Mouse (Mus musculus) forebrain, embryonic 16.5 days (tissue): ENCODE measurements around the gene Cyb5d1. TPM values are rescaled to one million over a fixed set of nuclear protein-coding genes. Genes with fewer than 3 reads are reported as not detected.
A peak's percentile ranks its signal among the peaks of the same experiment; 100 is the strongest.

Experiments
- ATAC-seq: fragments of 200-750 bp; cut with Nextera tagmentation; 2 replicates; pipeline ENCODE4 v1.8.0; 2017; ENCODE audit warnings: mild to moderate bottlenecking, moderate library complexity
- H3K27ac ChIP-seq: fragments of 300-500 bp; sonication (generic); 2 replicates; pipeline ENCODE4 v1.5.1; 2014; ENCODE audit warnings: low read length, control low read depth
- H3K27me3 ChIP-seq: fragments of 300-500 bp; sonication (generic); replicated peaks from 2 replicates; pipeline ENCODE4 v1.6.1; 2014; ENCODE audit warnings: low read length; ENCODE audit not compliant: control insufficient read depth, insufficient read depth
- H3K36me3 ChIP-seq: fragments of 300-500 bp; sonication (generic); 2 replicates; pipeline ENCODE4 v1.6.1; 2014; ENCODE audit not compliant: control insufficient read depth, insufficient read depth
- H3K4me1 ChIP-seq: fragments of 300-500 bp; sonication (generic); replicated peaks from 2 replicates; pipeline ENCODE4 v1.6.1; 2014; ENCODE audit warnings: low read length; ENCODE audit not compliant: control insufficient read depth, insufficient read depth
- H3K4me2 ChIP-seq: fragments of 300-500 bp; sonication (generic); 2 replicates; pipeline ENCODE4 v1.6.1; 2014; ENCODE audit warnings: mild to moderate bottlenecking, low read length, control low read depth
- H3K4me3 ChIP-seq: fragments of 300-500 bp; sonication (generic); replicated peaks from 2 replicates; pipeline ENCODE4 v1.5.1; 2014; ENCODE audit warnings: mild to moderate bottlenecking, low read length, control low read depth
- H3K9ac ChIP-seq: fragments of 300-500 bp; sonication (generic); replicated peaks from 2 replicates; pipeline ENCODE4 v1.6.1; 2014; ENCODE audit warnings: low read depth, low read length, control low read depth
- H3K9me3 ChIP-seq: fragments of 300-500 bp; sonication (generic); 2 replicates; pipeline ENCODE4 v1.6.1; 2016; ENCODE audit warnings: low read length; ENCODE audit not compliant: control insufficient read depth
- WGBS: fragments of 180-500 bp; shearing (Covaris S2); extraction: QIAGEN DNeasy Blood & Tissue Kit; methylation state at CpG from one replicate; pipeline ENCODE4 v1.1.7; 2014; 5-methylcytosine and 5-hydroxymethylcytosine counted together
- polyA plus RNA-seq: library from polyadenylated mRNA; unstranded; fragments of >200 nt; fragmentation: Nextera tagmentation; extraction: Ambion mirVana; gene quantifications from 2 replicates; pipeline ENCODE4 v1.2.1, GENCODE M21; 2015

Gene Cyb5d1
- polyA plus RNA-seq, 1 experiment from 2014 or later = 44.2 TPM

- no peaks in the 10 kb centered on the region for H3K27me3 ChIP-seq
- peak overlapping the region; percentile 100 for H3K27ac ChIP-seq
- WGBS = 2% methylated on average over 22 of the region's 22 CpGs
- ATAC-seq = no peak
- peak overlapping the region; percentile 99 for H3K9ac ChIP-seq
- H3K36me3 ChIP-seq = peaks cover 10% of the 10 kb centered on the region
- peak overlapping the region; percentile 98 for H3K4me2 ChIP-seq
- H3K9me3 ChIP-seq = no peaks in the 10 kb centered on the region
- H3K4me3 ChIP-seq = peak overlapping the region; percentile 67
- peaks cover 44% of the 10 kb centered on the region for H3K4me1 ChIP-seq
Measured at GRCm38 (mm10) chr11:69367616-69368355, 27.6 kb downstream of the Cyb5d1 start.

GRCm38 (mm10) chr11:69366855-69367615, 28.4 kb downstream of the Cyb5d1 start:
- 0% methylated on average over 22 of the region's 22 CpGs for WGBS
- peak overlapping the region; percentile 99 for H3K9ac ChIP-seq
- peak overlapping the region; percentile 100 for H3K27ac ChIP-seq
- H3K4me2 ChIP-seq = peak overlapping the region; percentile 98
- ATAC-seq = peak; percentile 1; the same call in 1 of the 2 replicates
- no peaks in the 10 kb centered on the region for H3K9me3 ChIP-seq
- H3K36me3 ChIP-seq = peaks cover 12% of the 10 kb centered on the region
- H3K4me3 ChIP-seq = peak overlapping the region; percentile 67
- no peaks in the 10 kb centered on the region for H3K27me3 ChIP-seq
- H3K4me1 ChIP-seq = peaks cover 42% of the 10 kb centered on the region

DNA sequence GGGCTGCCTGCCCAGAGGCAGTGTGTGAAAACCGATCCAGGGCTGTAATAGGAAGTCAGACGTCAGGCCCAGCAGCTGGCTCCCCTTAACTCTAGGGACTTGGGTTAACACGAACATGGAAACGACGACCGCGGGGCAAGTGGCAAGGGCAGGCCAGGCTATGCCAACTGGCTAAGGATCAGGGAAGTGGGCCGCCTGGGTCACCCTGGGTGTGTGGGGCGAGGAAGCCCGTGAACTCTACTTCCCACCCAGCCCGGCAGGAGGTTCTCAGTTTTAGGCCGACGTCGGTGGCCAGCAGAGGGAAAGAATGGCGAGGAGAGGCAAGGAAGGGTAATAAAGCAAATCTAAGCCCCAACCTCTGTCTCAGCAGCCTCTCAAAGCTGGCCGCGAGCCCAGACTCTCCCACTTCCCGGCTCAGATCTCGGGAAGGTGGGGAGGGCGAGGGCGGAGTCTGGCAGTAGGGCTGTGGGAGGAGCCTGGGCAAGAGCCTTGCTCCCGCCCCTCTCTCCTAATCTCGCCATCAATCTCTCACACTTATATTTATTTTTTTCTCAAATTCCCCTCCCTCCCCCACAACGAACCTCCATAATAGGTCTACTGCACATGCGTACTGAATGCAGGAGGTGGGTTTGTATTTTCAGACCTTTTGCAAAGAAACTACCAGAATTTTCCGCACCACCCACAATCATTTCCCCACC, 29.1 kb downstream of the Cyb5d1 start:
- H3K4me1 ChIP-seq = peaks cover 39% of the 10 kb centered on the region
- peak overlapping the region; percentile 99 for H3K9ac ChIP-seq
- H3K27me3 ChIP-seq = no peaks in the 10 kb centered on the region
- H3K27ac ChIP-seq = peak overlapping the region; percentile 100
- H3K9me3 ChIP-seq = no peaks in the 10 kb centered on the region
- H3K4me3 ChIP-seq = peak overlapping the region; percentile 67
- H3K36me3 ChIP-seq = peaks cover 19% of the 10 kb centered on the region
- WGBS = 0% methylated on average over 24 of the region's 26 CpGs
- ATAC-seq = peak; percentile 77
- peak overlapping the region; percentile 98 for H3K4me2 ChIP-seq

GRCm38 (mm10) chr11:69365722-69366121, 29.7 kb downstream of the Cyb5d1 start:
- peak overlapping the region; percentile 67 for H3K4me3 ChIP-seq
- no peak for ATAC-seq
- peak overlapping the region; percentile 69 for H3K9ac ChIP-seq
- peak overlapping the region; percentile 98 for H3K4me2 ChIP-seq
- peak overlapping the region; percentile 100 for H3K27ac ChIP-seq
- WGBS = 21% methylated on average over 6 of the region's 6 CpGs
- H3K36me3 ChIP-seq = peaks cover 23% of the 10 kb centered on the region
- H3K4me1 ChIP-seq = peaks cover 34% of the 10 kb centered on the region
- H3K9me3 ChIP-seq = no peaks in the 10 kb centered on the region
- H3K27me3 ChIP-seq = no peaks in the 10 kb centered on the region

- 0% methylated on average over 6 of the region's 6 CpGs for WGBS
- H3K4me1 ChIP-seq = peaks cover 30% of the 10 kb centered on the region
- H3K4me3 ChIP-seq = peak overlapping the region; percentile 67
- peak overlapping the region; percentile 98 for H3K4me2 ChIP-seq
- peak overlapping the region; percentile 100 for H3K27ac ChIP-seq
- H3K36me3 ChIP-seq = peaks cover 30% of the 10 kb centered on the region
- peak; percentile 58 for ATAC-seq
- no peaks in the 10 kb centered on the region for H3K9me3 ChIP-seq
- H3K27me3 ChIP-seq = no peaks in the 10 kb centered on the region
- peak overlapping the region; percentile 69 for H3K9ac ChIP-seq
Measured at GRCm38 (mm10) chr11:69364910-69365309, 30.5 kb downstream of the Cyb5d1 start.

DNA sequence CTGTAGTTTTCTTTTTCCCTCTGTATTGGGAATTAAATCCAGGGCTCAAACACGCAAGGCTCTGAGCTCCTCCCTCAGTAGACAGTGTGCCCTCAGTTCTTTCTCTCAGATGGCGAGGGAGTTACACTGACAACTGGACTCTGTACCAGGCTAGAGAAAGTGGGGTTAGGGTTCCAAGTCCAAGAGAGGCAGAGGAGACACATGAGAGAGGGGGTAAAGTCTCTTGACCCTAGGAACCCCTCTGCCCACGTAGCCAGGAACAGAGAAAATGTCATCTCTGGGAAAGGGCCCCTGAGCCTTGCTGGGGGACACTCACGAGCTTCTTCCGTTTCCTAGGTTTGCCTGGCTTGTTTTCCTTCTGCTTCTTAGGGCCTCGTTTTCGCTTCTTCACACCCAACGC, 31.1 kb downstream of the Cyb5d1 start:
- H3K27ac ChIP-seq = peak overlapping the region; percentile 100
- no peak overlapping the region for H3K4me3 ChIP-seq
- peak overlapping the region; percentile 30; the same call in 1 of the 2 replicates for H3K9ac ChIP-seq
- no peaks in the 10 kb centered on the region for H3K9me3 ChIP-seq
- peak overlapping the region; percentile 98 for H3K4me2 ChIP-seq
- peaks cover 36% of the 10 kb centered on the region for H3K36me3 ChIP-seq
- ATAC-seq = no peak
- H3K27me3 ChIP-seq = no peaks in the 10 kb centered on the region
- H3K4me1 ChIP-seq = peaks cover 30% of the 10 kb centered on the region
- WGBS = 41% methylated on average over 8 of the region's 8 CpGs

DNA sequence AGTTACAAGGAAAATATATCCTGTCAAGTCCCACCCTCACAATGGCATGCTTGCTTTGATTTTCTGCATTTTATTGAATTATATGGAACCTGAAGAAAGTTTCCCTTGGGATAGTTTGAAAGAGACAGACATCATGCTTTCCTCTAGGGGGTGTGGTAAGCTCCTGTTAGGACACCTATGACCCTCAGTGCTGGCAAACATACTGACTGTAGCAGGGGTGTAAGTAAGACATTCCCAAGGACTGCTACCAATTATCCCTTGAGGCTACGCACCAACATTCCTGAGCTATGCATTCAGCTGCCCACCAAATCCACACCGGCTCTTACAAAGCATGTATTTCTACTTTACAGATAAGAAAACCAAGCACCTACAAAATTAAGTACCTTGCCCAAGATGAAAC, 33.0 kb downstream of the Cyb5d1 start:
- ATAC-seq = no peak
- Histone ChIP-seq H3K27me3 (no peaks in the 10 kb centered on the region), H3K9me3 (no peaks in the 10 kb centered on the region), H3K4me3 (no peak overlapping the region), H3K27ac (no peak overlapping the region), H3K36me3 (peaks cover 53% of the 10 kb centered on the region), H3K9ac (no peak overlapping the region), H3K4me2 (no peak overlapping the region), H3K4me1 (peaks cover 30% of the 10 kb centered on the region)
- WGBS = 67% methylated on average over 2 of the region's 2 CpGs

- H3K4me3 ChIP-seq = no peak overlapping the region
- WGBS = 31% methylated on average over 7 of the region's 7 CpGs
- H3K9me3 ChIP-seq = no peaks in the 10 kb centered on the region
- H3K36me3 ChIP-seq = peaks cover 57% of the 10 kb centered on the region
- H3K4me2 ChIP-seq = no peak overlapping the region
- no peak overlapping the region for H3K9ac ChIP-seq
- no peak overlapping the region for H3K27ac ChIP-seq
- no peak for ATAC-seq
- peaks cover 30% of the 10 kb centered on the region for H3K4me1 ChIP-seq
- H3K27me3 ChIP-seq = no peaks in the 10 kb centered on the region
Measured at GRCm38 (mm10) chr11:69362021-69362420, 33.4 kb downstream of the Cyb5d1 start.

DNA sequence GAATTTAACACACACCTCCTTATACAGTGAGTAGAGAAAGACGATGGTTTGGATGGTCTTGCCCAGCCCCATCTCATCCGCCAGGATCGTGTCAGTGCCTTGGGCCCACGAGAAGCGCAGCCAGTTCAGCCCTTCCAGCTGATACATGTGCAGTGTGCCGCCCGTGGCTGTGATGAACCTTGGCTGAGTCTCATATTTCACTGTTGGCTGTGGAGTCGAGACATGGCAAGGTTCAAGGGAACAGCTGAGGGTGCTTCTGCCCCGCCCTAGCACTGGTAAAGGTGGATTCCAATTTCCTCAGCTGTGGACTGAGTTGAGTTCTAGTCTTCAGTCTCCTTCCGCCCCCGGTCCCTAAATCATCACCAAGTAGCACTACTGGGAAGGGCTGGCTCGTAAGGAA, 37.7 kb downstream of the Cyb5d1 start:
- no peaks in the 10 kb centered on the region for H3K9me3 ChIP-seq
- WGBS = 96% methylated on average over 12 of the region's 12 CpGs

More for the DNA sequence above, 37.7 kb downstream of the Cyb5d1 start:
- no peak for ATAC-seq
- H3K9ac ChIP-seq = no peak overlapping the region
- H3K4me2 ChIP-seq = no peak overlapping the region
- no peak overlapping the region for H3K27ac ChIP-seq
- H3K36me3 ChIP-seq = peaks cover 81% of the 10 kb centered on the region
- no peak overlapping the region for H3K4me3 ChIP-seq
- no peaks in the 10 kb centered on the region for H3K27me3 ChIP-seq
- H3K4me1 ChIP-seq = peaks cover 7% of the 10 kb centered on the region; the same call in 1 of the 2 replicates
